Mouse (Mus musculus): ENCODE data around the gene Tefm.
A peak's percentile ranks its signal among the peaks of the same experiment; 100 is the strongest.

Gene Tefm

GRCm38 (mm10) chr11:80090555-80091164 is 51.3 kb downstream of the Tefm start:
- DNase-seq (ENCODE audit: low spot score in 2 of 2): no peak

- DNase-seq (ENCODE audit: low spot score in 2 of 2): no peak
These were observed 52.2 kb downstream of the Tefm start for GRCm38 (mm10) chr11:80089817-80090214.

GRCm38 (mm10) chr11:80088917-80089816 is 52.8 kb downstream of the Tefm start, which contains the start of gene Atad5:
Gene Atad5 (plus strand): TSS chr11:80089400.
- DNase-seq (ENCODE audit: low spot score in 2 of 2): peak; percentile 88 to 90

- peak; percentile 73 to 88 for DNase-seq (ENCODE audit: low spot score in 2 of 2)
These were observed 55.1 kb downstream of the Tefm start for GRCm38 (mm10) chr11:80086844-80087243.
